Mouse (Mus musculus) MEL (cell line): ENCODE measurements at regions not wholly inside any gene's neighbourhood (a gene's known extent, or its start where the extent isn't known, plus 50 kb on each side); places are given as distances from the start of the nearest gene placed in this dataset.

ENCODE experiments used
- DNase-seq: peaks from one replicate; pipeline ENCODE4 v3.0.0; 2011; ENCODE audit warnings: low read depth, low spot score
- H3K27ac ChIP-seq: 2 replicates; pipeline ENCODE4 v1.5.1; 2012; ENCODE audit warnings: low read depth, mild to moderate bottlenecking, control low read depth, low read length, moderate library complexity; ENCODE audit not compliant: control insufficient read depth
- H3K27me3 ChIP-seq, 2 experiments: fragments of 150-350 bp in 1 of 2; sonication (generic) in 1 of 2; 2 replicates each; pipeline ENCODE4 v1.6.1; 2012; ENCODE audit warnings: low read length in 2 of 2, mild to moderate bottlenecking in 2 of 2, improper control_type of control experiment in 1 of 2, moderate library complexity in 1 of 2; ENCODE audit not compliant: insufficient read depth in 2 of 2, control insufficient read depth in 1 of 2
- H3K36me3 ChIP-seq, 2 experiments: 2 replicates each; pipeline ENCODE4 v1.6.1; 2012 to 2014; ENCODE audit warnings: low read length in 2 of 2, improper control_type of control experiment in 1 of 2, inconsistent platforms in 1 of 2, mild to moderate bottlenecking in 1 of 2; ENCODE audit not compliant: insufficient read depth in 2 of 2, control insufficient read depth in 1 of 2
- H3K4me1 ChIP-seq, 2 experiments: fragments of 150-350 bp in 1 of 2; sonication (generic) in 1 of 2; 2 replicates each; pipeline ENCODE4 v1.6.1; 2012; ENCODE audit warnings: low read length in 2 of 2, improper control_type of control experiment in 1 of 2, mild to moderate bottlenecking in 1 of 2; ENCODE audit not compliant: insufficient read depth in 2 of 2, control insufficient read depth in 1 of 2
- H3K4me3 ChIP-seq, 2 experiments: fragments of 150-350 bp in 1 of 2; sonication (generic) in 1 of 2; 2 replicates each; pipeline ENCODE4 v1.5.1; 2012; ENCODE audit warnings: low read depth in 2 of 2, low read length in 2 of 2, mild to moderate bottlenecking in 2 of 2, moderate library complexity in 2 of 2, control low read depth in 1 of 2, improper control_type of control experiment in 1 of 2; ENCODE audit not compliant: control insufficient read depth in 1 of 2, insufficient read depth in 1 of 2
- H3K79me2 ChIP-seq: 2 replicates; pipeline ENCODE4 v1.6.1; 2012; ENCODE audit warnings: mild to moderate bottlenecking, low read length, moderate library complexity; ENCODE audit not compliant: control insufficient read depth, poor library complexity, insufficient read depth
- H3K9ac ChIP-seq: 2 replicates; pipeline ENCODE4 v1.6.1; 2012; ENCODE audit warnings: low read depth, mild to moderate bottlenecking, control low read depth, low read length, moderate library complexity; ENCODE audit not compliant: control insufficient read depth, poor library complexity, severe bottlenecking
- H3K9me3 ChIP-seq: fragments of 150-350 bp; sonication (generic); replicated peaks from 2 replicates; pipeline ENCODE4 v1.6.1; 2012; ENCODE audit warnings: mild to moderate bottlenecking, low read length, improper control_type of control experiment, moderate library complexity; ENCODE audit not compliant: insufficient read depth
- BHLHE40 ChIP-seq: IDR thresholded peaks from 2 replicates; pipeline ENCODE4 v1.6.1; 2012; ENCODE audit warnings: low read depth, mild to moderate bottlenecking, inconsistent platforms, low read length, improper control_type of control experiment, borderline replicate concordance
- CHD1 ChIP-seq: IDR thresholded peaks from 2 replicates; pipeline ENCODE4 v1.6.1; 2012; ENCODE audit warnings: low read depth, mild to moderate bottlenecking, inconsistent platforms, low read length, improper control_type of control experiment
- E2F4 ChIP-seq: IDR thresholded peaks from 2 replicates; pipeline ENCODE4 v1.6.1; 2011; ENCODE audit warnings: low read depth, low read length, improper control_type of control experiment, borderline replicate concordance
- EP300 ChIP-seq, 2 experiments: IDR thresholded peaks; 2 replicates each; pipeline ENCODE4 v1.6.1; 2011; ENCODE audit warnings: improper control_type of control experiment in 2 of 2, low read length in 2 of 2, low read depth in 1 of 2, mild to moderate bottlenecking in 1 of 2
- ETS1 ChIP-seq: IDR thresholded peaks from 2 replicates; pipeline ENCODE4 v1.6.1; 2012; ENCODE audit warnings: low read depth, mild to moderate bottlenecking, inconsistent platforms, low read length, improper control_type of control experiment, moderate library complexity
- GATA1 ChIP-seq: IDR thresholded peaks from 2 replicates; pipeline ENCODE4 v1.6.1; 2011; ENCODE audit warnings: low read depth, low read length, improper control_type of control experiment
- HCFC1 ChIP-seq: IDR thresholded peaks from 2 replicates; pipeline ENCODE4 v1.6.1; 2012; ENCODE audit warnings: low read depth, mild to moderate bottlenecking, inconsistent platforms, low read length, improper control_type of control experiment, moderate library complexity
- JUND ChIP-seq: IDR thresholded peaks from 2 replicates; pipeline ENCODE4 v1.6.1; 2011; ENCODE audit warnings: low read depth, mild to moderate bottlenecking, improper control_type of control experiment, low read length
- MAX ChIP-seq: IDR thresholded peaks from 2 replicates; pipeline ENCODE4 v1.6.1; 2011; ENCODE audit warnings: low read length, improper control_type of control experiment
- NRF1 ChIP-seq: IDR thresholded peaks from 2 replicates; pipeline ENCODE4 v1.6.1; 2014; ENCODE audit warnings: low read depth, mild to moderate bottlenecking, inconsistent platforms, low read length, improper control_type of control experiment, moderate library complexity; ENCODE audit not compliant: poor library complexity, insufficient read depth, severe bottlenecking
- POLR2AphosphoS2 ChIP-seq: IDR thresholded peaks from 2 replicates; pipeline ENCODE4 v1.6.1; 2011; ENCODE audit warnings: low read length, improper control_type of control experiment
- POLR2AphosphoS5 ChIP-seq: IDR thresholded peaks from 2 replicates; pipeline ENCODE4 v1.6.1; 2012; ENCODE audit warnings: low read depth, borderline replicate concordance, mild to moderate bottlenecking, inconsistent platforms, low read length, moderate library complexity, mixed read lengths
- RCOR1 ChIP-seq: IDR thresholded peaks from 2 replicates; pipeline ENCODE4 v1.6.1; 2012; ENCODE audit warnings: low read depth, mild to moderate bottlenecking, inconsistent platforms, low read length, improper control_type of control experiment
- SIN3A ChIP-seq: IDR thresholded peaks from 2 replicates; pipeline ENCODE4 v1.6.1; 2012; ENCODE audit warnings: low read length, improper control_type of control experiment, inconsistent platforms
- TBP ChIP-seq: IDR thresholded peaks from 2 replicates; pipeline ENCODE4 v1.8.0; 2011; ENCODE audit warnings: low read depth, low read length, improper control_type of control experiment
- TCF12 ChIP-seq: IDR thresholded peaks from 2 replicates; pipeline ENCODE4 v1.6.1; 2014; ENCODE audit warnings: low read depth, mild to moderate bottlenecking, inconsistent platforms, low read length, improper control_type of control experiment, moderate library complexity
- USF1 ChIP-seq: IDR thresholded peaks from 2 replicates; pipeline ENCODE4 v1.6.1; 2014; ENCODE audit warnings: low read depth, mild to moderate bottlenecking, inconsistent platforms, low read length, improper control_type of control experiment, moderate library complexity
- ZC3H11A ChIP-seq: IDR thresholded peaks from 2 replicates; pipeline ENCODE4 v1.6.1; 2012; ENCODE audit warnings: low read depth, mild to moderate bottlenecking, inconsistent platforms, low read length, improper control_type of control experiment
- ZMIZ1 ChIP-seq: IDR thresholded peaks from 2 replicates; pipeline ENCODE4 v1.6.1; 2012; ENCODE audit warnings: low read depth, mild to moderate bottlenecking, inconsistent platforms, low read length, improper control_type of control experiment, moderate library complexity

- Histone ChIP-seq H3K9me3 (no peaks in the 10 kb centered on the region), H3K27ac (no peak overlapping the region), H3K4me3 (no peak overlapping the region), H3K27me3 (no peaks in the 10 kb centered on the region), H3K4me1 (no peaks in the 10 kb centered on the region)
- DNase-seq, result no peak
- TF ChIP-seq JUND, result no peak
- TF ChIP-seq ZC3H11A, result no peak
- TF ChIP-seq RCOR1, result no peak
- no peak for TF ChIP-seq EP300 (IDR thresholded peaks at IDR 0.05; ENCODE audit: low read depth in 1 of 2, low read length in 2 of 2)
- no peak for TF ChIP-seq HCFC1
- TF ChIP-seq TCF12, result no peak
- no peak for TF ChIP-seq BHLHE40
- no peak for TF ChIP-seq NRF1
- no peak for TF ChIP-seq ETS1
- TF ChIP-seq USF1, result no peak
- TF ChIP-seq GATA1, result no peak
- TF ChIP-seq, all 39 proteins: peak for 0
- Histone ChIP-seq H3K79me2 (no peaks in the 10 kb centered on the region), H3K36me3 (no peaks in the 10 kb centered on the region), H3K9ac (no peak overlapping the region)
These were observed 145.2 kb upstream of the Klf12 start for GRCm38 (mm10) chr14:100429662-100430061.

DNA sequence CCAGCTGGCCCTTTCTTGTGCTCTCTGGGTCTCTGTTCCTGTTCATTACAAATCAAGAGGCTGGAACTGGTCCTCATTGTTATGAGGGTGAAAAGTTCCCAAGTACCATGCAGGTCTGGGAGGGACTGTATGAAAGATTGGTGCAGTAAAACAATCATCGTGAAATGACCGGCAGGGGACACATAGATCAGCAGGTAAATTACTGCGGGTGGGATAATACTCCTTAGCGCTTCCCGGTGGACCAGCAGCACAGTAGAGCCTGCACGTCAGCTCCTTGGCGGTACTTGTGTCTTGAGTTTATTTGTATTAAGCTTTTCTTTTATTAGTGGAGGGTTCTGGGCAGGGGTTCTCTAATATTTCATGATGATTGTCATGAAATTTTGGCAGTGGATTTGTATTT, 141.9 kb upstream of the Klf12 start:
- H3K27ac ChIP-seq, result no peak overlapping the region
- H3K4me3 ChIP-seq, result no peak overlapping the region
- no peaks in the 10 kb centered on the region for H3K9me3 ChIP-seq
- DNase-seq, result no peak
- no peaks in the 10 kb centered on the region for H3K79me2 ChIP-seq
- H3K27me3 ChIP-seq, result no peaks in the 10 kb centered on the region
- TF ChIP-seq EP300 (IDR thresholded peaks at IDR 0.05; ENCODE audit: low read depth in 1 of 2, low read length in 2 of 2) (no peak), MAX (no peak), JUND (no peak), USF1 (no peak), ZC3H11A (no peak), POLR2AphosphoS2 (no peak), TCF12 (no peak), ZMIZ1 (no peak), SIN3A (no peak), HCFC1 (no peak), CHD1 (no peak), TBP (no peak), NRF1 (no peak), E2F4 (no peak), POLR2AphosphoS5 (no peak)
- no peaks in the 10 kb centered on the region for H3K4me1 ChIP-seq
- H3K9ac ChIP-seq, result no peak overlapping the region
- no peaks in the 10 kb centered on the region for H3K36me3 ChIP-seq
